Mouse (Mus musculus) thymus, postnatal 4 days (tissue): ENCODE results near the gene Fermt2.

Experiments
- DNase-seq: peaks from one replicate; pipeline ENCODE4 v3.0.0; 2021

Fermt2 gene

GRCm38 (mm10) chr14:45529411-45530363 is at the start of gene Fermt2:
Gene Fermt2, minus strand, starts transcription at chr14:45530118.
- peak; percentile 46 for DNase-seq

GRCm38 (mm10) chr14:45566066-45566937 is 36.4 kb upstream of the Fermt2 start:
- DNase-seq = peak; percentile 85

DNA sequence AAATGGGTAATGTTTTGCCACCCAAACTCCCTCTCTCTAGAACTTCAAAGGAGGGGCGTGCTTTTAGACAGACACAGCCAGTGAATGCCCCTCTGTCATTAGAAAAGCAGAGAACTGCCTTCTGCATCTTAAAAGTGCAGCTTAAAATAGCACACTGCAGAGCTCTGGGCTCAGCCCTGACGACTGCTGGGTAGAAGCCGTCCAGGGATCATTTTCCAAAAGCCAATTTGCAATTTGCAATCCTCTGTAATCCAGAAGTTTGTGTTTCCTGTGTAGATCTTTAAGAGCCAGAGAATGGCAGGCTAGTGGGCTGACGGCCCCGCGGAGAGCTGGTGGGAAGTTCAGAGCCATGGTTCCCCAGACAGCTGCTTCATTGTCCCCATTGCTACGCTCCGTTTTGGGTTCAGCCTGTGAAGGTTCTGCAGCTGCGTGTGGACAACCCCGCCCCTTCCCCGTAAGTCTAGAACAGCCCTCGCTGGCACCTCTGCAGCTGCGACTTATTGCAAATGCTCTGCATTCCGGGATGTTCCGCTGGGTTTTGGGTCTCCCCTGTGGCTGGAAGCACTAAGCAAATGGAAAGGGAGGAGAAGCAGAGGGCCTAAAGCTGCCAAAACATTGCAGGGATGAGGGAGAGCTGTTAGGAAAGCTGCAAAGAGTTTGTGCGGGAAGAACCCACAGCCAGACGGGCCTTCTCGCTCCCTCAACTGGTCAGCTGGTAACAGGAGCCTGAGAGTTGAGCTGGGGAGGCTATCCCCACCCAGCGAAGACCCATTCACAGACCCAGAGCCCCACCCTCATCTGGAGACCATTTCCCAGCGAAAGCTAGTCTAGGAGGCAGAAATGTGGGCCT is 35.5 kb upstream of the Fermt2 start:
- peak; percentile 63 for DNase-seq

DNA sequence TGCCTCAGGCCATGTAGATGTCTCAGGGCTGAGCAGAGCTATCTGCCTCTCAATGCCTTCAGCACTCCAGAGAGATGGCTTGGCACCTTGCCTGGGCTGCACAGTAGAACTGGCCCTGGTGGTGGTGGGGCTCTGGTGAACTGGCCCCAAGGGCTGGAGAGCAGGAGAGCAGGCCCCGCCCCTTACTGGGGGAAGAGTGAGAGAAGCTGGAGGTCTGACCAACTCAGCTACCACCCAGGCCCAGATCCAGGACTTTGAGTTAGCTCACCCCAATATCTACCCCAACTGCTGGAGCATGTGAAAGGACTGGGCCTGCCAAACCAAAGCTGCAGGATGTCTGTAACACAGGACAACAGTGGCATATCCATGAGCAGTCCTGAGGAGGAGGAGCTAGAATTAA is 33.7 kb upstream of the Fermt2 start:
- DNase-seq = no peak

DNA sequence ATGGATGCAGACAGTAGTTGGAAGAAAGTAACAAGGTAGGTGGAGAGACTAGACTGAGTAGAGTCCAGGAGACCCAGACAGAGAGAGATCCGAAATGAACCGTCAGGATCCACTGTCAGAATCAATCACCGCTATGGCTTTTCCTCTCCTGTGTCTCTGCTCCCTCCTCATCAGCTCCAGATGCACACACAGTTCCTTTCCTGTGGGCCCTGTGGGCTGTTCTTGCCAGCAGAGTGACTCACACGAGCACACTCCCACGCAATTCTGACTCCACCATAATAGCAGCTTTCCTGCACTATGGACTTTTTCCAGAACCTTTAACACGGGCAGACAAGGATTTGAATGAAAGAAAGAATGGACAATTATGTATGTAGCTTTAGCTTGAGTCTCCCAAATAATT is 31.8 kb upstream of the Fermt2 start:
- DNase-seq = no peak

DNA sequence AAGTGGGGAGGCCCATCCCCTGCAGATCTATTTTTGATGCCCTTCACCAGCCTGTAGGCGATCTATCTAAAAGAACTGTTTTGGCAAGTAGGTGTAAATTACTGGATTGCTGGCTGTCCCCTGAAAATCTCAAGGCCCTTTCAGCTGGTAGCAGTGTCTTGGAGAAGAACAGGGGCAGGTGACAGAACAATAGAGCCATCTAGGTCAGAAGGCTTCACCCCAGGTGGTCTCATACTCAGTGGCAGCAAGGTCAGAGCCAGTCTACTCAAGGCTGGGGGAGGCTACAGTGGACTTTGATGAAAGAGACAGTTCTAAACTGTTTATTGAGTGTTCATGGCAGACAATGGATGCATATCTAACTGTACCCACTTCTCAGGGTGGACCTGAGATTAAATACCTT is 29.1 kb upstream of the Fermt2 start:
- no peak for DNase-seq

DNA sequence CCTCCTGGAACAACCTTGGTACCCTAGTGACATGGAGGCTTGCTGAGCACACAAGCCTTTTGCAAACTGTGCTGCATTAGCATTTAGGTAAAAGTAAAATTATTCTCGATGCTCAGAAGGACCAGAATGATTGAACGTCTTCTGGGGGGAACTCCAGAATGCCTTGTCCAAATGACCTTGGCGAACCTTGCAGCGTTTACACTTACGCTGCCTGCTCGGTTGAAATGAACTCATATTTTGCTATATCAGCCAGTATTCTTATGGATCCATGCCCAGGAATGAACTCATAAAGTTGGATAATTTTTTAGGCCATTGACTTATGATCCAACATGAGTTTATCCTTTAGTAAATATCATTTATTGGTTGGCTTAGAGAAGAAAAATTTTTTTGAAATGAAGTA is 24.4 kb upstream of the Fermt2 start:
- DNase-seq = no peak

DNA sequence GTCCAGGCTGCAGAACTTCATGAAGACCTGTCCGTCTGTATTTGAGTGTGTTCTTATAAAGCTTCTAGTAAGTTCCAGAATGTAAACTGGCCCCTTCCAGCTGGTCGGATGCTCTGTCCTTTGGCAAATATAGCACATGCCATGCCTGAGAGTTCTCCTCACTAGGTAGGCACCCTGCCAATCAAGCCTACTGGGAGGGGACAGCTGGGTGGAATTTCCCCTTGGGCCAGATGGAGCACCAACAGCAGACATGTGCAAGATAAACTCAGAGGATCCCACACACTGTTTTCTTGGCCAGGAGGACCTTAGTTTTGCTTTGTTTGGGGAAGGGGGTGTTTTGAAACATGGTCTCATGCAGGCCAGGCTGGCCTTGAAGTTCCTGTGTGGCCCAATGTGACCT is 23.9 kb upstream of the Fermt2 start:
- DNase-seq = no peak

- DNase-seq = no peak
These were observed 22.5 kb upstream of the Fermt2 start for GRCm38 (mm10) chr14:45552431-45552830.

DNA sequence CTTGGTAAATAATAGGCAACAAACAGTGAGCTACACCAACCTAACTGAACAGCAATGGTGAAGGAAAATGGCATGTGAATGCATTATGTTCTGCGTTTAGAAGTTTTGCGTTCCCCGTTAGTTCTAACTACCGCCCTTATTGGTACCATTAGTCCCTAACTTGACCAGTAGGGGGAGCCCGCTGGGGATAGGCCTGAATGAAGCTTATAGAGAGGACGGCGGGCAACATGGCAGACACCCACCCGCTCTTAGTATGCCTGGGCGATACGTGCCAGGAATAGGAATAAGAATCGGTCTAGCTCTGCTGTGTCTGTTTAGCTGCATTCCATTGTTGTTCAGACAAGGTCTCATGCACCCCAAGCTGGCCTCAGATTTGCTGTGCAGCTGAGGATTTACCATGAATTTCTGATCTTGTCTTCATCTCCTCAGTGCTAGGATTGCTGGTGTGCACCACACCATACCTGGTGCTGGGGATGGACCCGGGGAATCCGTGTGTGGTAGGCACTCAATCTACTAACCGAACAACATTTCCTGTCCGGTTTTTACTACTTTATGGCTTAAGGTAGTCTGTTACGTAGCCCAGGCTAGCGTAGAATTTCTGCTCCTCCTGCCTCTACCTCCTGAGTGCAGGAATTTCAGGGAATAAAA is 21.3 kb upstream of the Fermt2 start:
- peak; percentile 62 for DNase-seq

DNA sequence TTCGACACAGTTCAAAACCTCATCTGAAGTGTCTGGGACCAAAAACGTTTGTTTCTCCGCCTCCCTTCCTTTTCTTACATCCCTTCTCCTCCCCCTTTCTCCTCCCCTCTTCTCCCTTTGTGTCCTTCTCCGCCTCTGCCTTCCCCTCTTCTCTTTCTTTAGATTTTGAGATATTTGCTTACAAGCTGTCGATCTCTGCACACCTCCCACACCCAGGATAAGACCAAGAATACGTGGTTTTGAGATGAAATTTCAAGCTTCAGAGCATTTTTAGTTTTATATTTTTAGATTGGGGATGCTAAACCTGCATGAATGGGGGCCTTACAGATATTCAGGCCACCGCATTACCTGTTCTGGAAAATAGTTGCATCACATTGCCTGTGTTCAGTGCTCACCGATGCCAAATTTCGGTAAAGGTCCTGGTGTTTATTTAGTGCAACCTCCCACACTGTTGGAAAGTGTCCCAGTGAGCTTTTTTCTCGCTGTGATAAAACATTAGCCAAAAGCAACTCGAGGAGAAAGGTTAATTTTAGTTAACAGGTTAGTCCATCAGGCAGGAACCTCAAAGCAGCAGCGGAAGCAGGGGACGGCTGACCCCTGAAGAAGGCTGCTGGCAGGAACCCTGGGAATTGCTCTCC is 20.2 kb upstream of the Fermt2 start:
- no peak for DNase-seq

- no peak for DNase-seq
These were observed 18.2 kb upstream of the Fermt2 start for GRCm38 (mm10) chr14:45548118-45548517.

GRCm38 (mm10) chr14:45544905-45545304 is 15.0 kb upstream of the Fermt2 start:
- no peak for DNase-seq

DNA sequence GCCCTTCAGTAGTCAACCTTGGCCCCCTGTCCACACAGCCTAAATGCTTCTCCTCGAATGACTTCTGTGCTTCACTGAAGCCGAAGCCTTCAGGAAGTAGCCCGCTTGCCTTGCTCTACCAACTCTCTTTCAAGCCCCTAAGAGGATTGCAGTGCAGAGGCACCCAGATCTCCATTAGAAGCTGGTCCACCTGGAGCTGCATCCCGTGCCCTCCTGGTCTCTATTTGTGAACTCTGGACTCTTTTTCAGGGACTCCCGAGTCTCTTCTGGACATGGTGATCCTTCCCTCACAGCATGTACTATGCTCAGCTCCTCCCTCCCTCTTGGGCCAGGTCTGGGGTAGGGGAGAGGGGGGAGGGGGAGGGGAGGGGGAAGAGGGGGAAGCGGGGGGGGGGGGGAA is 14.1 kb upstream of the Fermt2 start:
- DNase-seq = no peak

DNA sequence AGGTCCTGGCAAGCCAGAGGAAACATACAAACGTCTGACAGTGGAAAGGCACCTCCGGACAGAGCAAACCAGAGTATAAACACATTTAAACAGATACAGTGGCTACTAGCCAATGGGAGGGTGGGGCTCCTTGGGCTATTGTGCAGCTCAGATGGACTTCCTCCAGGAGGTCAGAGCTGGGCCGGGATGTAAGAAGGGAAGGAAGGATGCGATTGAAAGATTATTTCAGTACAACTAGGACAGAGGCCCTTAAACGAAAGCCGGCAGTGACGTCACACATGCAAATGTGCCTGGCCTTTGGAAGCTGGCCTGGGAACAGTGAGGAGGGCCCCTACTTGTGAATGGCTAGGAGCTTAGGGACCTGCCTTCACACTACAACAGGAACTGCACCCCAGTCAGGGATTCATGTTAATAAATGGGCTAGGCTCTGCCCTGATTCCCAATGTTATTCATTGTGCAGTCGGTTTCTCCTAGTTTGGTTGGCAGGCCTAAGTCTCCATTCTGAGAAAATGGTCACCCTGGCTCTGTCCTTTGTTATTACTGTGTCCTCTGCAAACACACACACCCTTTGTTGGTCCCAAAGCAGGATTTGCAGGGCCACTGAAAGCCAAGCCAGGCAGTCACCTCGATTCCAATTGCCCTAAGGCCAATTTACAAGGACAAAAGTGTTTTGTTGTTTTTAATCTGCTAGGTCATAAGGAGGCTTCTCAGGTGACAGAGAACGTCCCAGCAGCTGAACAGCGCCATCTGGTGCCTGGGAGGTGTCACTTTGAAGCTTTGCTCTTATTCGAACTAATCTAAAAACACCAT is 9.9 kb upstream of the Fermt2 start:
- peak; percentile 71 for DNase-seq

GRCm38 (mm10) chr14:45530364-45531345 is 737 bp upstream of the Fermt2 start:
- DNase-seq = no peak

DNA sequence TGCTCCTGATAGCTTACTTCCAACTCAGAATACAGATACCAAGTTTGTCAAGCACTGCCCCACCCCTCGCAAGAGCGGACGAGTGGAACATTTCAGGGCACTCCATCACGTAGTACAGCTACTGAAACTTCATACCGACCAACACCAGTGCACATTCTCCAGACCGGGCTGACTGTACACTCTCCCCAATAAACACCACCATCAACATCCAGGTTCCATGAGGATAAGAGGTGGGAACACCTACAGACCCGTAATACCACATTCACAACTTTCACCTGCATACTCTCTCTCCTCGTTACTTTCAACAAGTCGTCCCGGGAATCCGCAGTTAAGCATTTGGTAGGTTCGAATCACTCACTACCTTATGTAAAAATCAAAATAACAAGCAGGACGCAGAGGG is 1.1 kb downstream of the Fermt2 start:
- no peak for DNase-seq

GRCm38 (mm10) chr14:45515771-45516170 is 14.1 kb downstream of the Fermt2 start:
- no peak for DNase-seq

GRCm38 (mm10) chr14:45510787-45511186 is 19.1 kb downstream of the Fermt2 start:
- no peak for DNase-seq

- DNase-seq = no peak
These were observed 22.0 kb downstream of the Fermt2 start for GRCm38 (mm10) chr14:45507923-45508322.
